27 mouse cellular contexts compared by ENCODE assay signal in genomic region chr6:121138338-121139040, GRCm38 (mm10). TPM values are rescaled to one million over a fixed set of nuclear protein-coding genes. Genes with fewer than 3 reads are reported as not detected.
DNase-seq lines count a peak whose midpoint lies in the region; ATAC-seq and TF ChIP-seq lines count a peak whose summit lies in the region.
"Had no signal": no experiment of that assay in that cellular context is flagged by ENCODE, and none has a peak within 500 bp of the region (broad histone marks: within the 10 kb centered on the region; RNA-seq: fewer than 3 reads in every experiment).

No protein-coding gene starts in this region.

- TF ChIP-seq CTCF in gastrocnemius, adult 2 months (IDR thresholded peaks at IDR 0.05): no peak
- no peak for TF ChIP-seq CTCF in small intestine, adult 2 months (IDR thresholded peaks at IDR 0.05; ENCODE audit: extremely low read depth, insufficient read length, insufficient replicate concordance, low read depth, low read length)

- no peaks in the 10 kb centered on the region; the same call in 1 of the 2 replicates for H3K4me1 ChIP-seq in liver, embryonic 16.5 days (ENCODE audit: control insufficient read depth, low read depth, low read length)
- H3K4me1 ChIP-seq in small intestine, adult 2 months (ENCODE audit: control insufficient read depth, insufficient read depth, insufficient read length, low read length): peaks cover 3% of the 10 kb centered on the region; the same call in 1 of the 2 replicates
- H3K4me1 ChIP-seq: embryonic facial prominence, embryonic 13.5 days; forebrain, embryonic 15.5 days had no signal

- 56% methylated on average over 12 of the region's 12 CpGs for WGBS in liver, embryonic 16.5 days (ENCODE audit: insufficient replicate concordance)
- WGBS in small intestine, adult 2 months: 74% methylated on average over 12 of the region's 12 CpGs

- H3K27ac ChIP-seq in gastrocnemius, adult 2 months: peak overlapping the region; percentile 28; the same call in 1 of the 2 replicates
- no peak overlapping the region for H3K27ac ChIP-seq in liver, embryonic 16.5 days (ENCODE audit: low read length)
- H3K27ac ChIP-seq in small intestine, adult 2 months (ENCODE audit: insufficient read depth, low read depth, low read length): peak overlapping the region; percentile 10; the same call in 1 of the 2 replicates
- H3K27ac ChIP-seq: embryonic facial prominence, embryonic 13.5 days; forebrain, embryonic 10.5 days; forebrain, embryonic 15.5 days; heart, adult 2 months; hindbrain, postnatal 0 days; kidney, embryonic 15.5 days; limb, embryonic 13.5 days; liver, embryonic 15.5 days had no signal

- H3K36me3 ChIP-seq in liver, embryonic 16.5 days (ENCODE audit: control insufficient read depth, insufficient read depth): no peaks in the 10 kb centered on the region
- H3K36me3 ChIP-seq in small intestine, adult 2 months (ENCODE audit: control insufficient read depth, insufficient read depth, low read length): no peaks in the 10 kb centered on the region
- H3K36me3 ChIP-seq: embryonic facial prominence, embryonic 13.5 days; forebrain, embryonic 10.5 days; forebrain, embryonic 15.5 days; kidney, embryonic 15.5 days; limb, embryonic 13.5 days; liver, embryonic 15.5 days had no signal

- ATAC-seq in liver, embryonic 16.5 days (ENCODE audit: low read depth): 0 out of 2 replicates have a peak, but pooled peaks have one; percentile 13
- ATAC-seq: forebrain, embryonic 15.5 days; hindbrain, postnatal 0 days had no signal

- no peak overlapping the region for H3K4me2 ChIP-seq in liver, embryonic 16.5 days (ENCODE audit: low read depth, low read length)
- H3K4me2 ChIP-seq: embryonic facial prominence, embryonic 13.5 days; forebrain, embryonic 15.5 days; kidney, embryonic 15.5 days; limb, embryonic 13.5 days; liver, embryonic 15.5 days had no signal

- H3K27me3 ChIP-seq in liver, embryonic 16.5 days (ENCODE audit: control insufficient read depth, insufficient read depth, low read depth, low read length): peaks cover 2% of the 10 kb centered on the region; the same call in 1 of the 2 replicates
- H3K27me3 ChIP-seq in small intestine, adult 2 months (ENCODE audit: control insufficient read depth, insufficient read depth, low read length): no peaks in the 10 kb centered on the region
- H3K27me3 ChIP-seq: embryonic facial prominence, embryonic 13.5 days; forebrain, embryonic 15.5 days; kidney, embryonic 15.5 days had no signal

- intact Hi-C loops in gastrocnemius, adult 2 months (cut with DNase I): loop anchor here (10.0 kb wide), 1 partner anchor 244 kb away; no protein-coding TSS in a partner anchor

- no peak overlapping the region for H3K9ac ChIP-seq in liver, embryonic 16.5 days (ENCODE audit: low read depth, low read length)
- H3K9ac ChIP-seq: embryonic facial prominence, embryonic 13.5 days; forebrain, embryonic 15.5 days; kidney, embryonic 15.5 days; limb, embryonic 13.5 days; liver, embryonic 15.5 days had no signal

- no peak for DNase-seq in gastrocnemius, adult 2 months
- DNase-seq in gastrocnemius, postnatal 10 days: no peak
- no peak for DNase-seq in liver
- DNase-seq in 3T3-L1 (ENCODE audit: low read depth, low spot score): peak; percentile 69
- DNase-seq in kidney, adult 18-20 months: no peak
- DNase-seq in cerebellum, postnatal 25 days: no peak
- DNase-seq: adrenal gland, postnatal 25 days; cerebellum, adult 11-12 months; cerebellum, adult 9-11 months; heart, adult 2 months; heart, postnatal 14 days; kidney, adult 11 months; kidney, postnatal 25 days; lung, postnatal 36 days; midbrain, embryonic 14.5 days; right cerebral cortex, postnatal 25 days; thymus, postnatal 14 days had no signal

- no peak for TF ChIP-seq POLR2A in small intestine, adult 2 months (IDR thresholded peaks at IDR 0.05; ENCODE audit: low read depth, low read length)

- H3K9me3 ChIP-seq in liver, embryonic 16.5 days (replicated peaks; ENCODE audit: control insufficient read depth, low read length): no peaks in the 10 kb centered on the region
- H3K9me3 ChIP-seq: embryonic facial prominence, embryonic 13.5 days; forebrain, embryonic 10.5 days; forebrain, embryonic 15.5 days; kidney, embryonic 15.5 days; limb, embryonic 13.5 days; liver, embryonic 15.5 days; megakaryocyte, embryonic 14.5 days had no signal

- H3K4me3 ChIP-seq in gastrocnemius, adult 2 months: no peak overlapping the region
- no peak overlapping the region for H3K4me3 ChIP-seq in liver, embryonic 16.5 days (ENCODE audit: low read depth, low read length)
- H3K4me3 ChIP-seq in small intestine, adult 2 months (ENCODE audit: low read depth, low read length): no peak overlapping the region
- H3K4me3 ChIP-seq: embryonic facial prominence, embryonic 13.5 days; forebrain, embryonic 10.5 days; forebrain, embryonic 15.5 days; heart, adult 2 months; kidney, embryonic 15.5 days; limb, embryonic 13.5 days; liver, embryonic 15.5 days; megakaryocyte, embryonic 14.5 days had no signal

RNA-seq across cellular contexts. Expression of gene Mical3, which starts 7.7 kb away (rescaled TPM):
- 10 to 100 TPM; 53.3 to 71.9 TPM for total RNA-seq in gastrocnemius, adult 2 months (2021)
- 10 to 100 TPM; 65.2 to 82.4 TPM for total RNA-seq in gastrocnemius, postnatal 10 days (2021)
- 9.2 and 9.3 TPM in 2 replicates for polyA plus RNA-seq in liver, embryonic 16.5 days (2015; fragmentation: Nextera tagmentation; extraction: Ambion mirVana)
- polyA plus RNA-seq in small intestine, adult 2 months (2012; rRNA removed): 6.1 and 8.9 TPM in 2 replicates

RNA-seq across cellular contexts. Expression of gene Pex26, which starts 45.0 kb away (rescaled TPM):
- 1 to 10 TPM; 3.5 to 3.8 TPM for total RNA-seq in gastrocnemius, adult 2 months (2021)
- total RNA-seq in gastrocnemius, postnatal 10 days (2021): 1 to 10 TPM; 4.0 TPM
- polyA plus RNA-seq in liver, embryonic 16.5 days (2015; fragmentation: Nextera tagmentation; extraction: Ambion mirVana): 5.7 and 7.8 TPM in 2 replicates
- 8.7 and 13.6 TPM in 2 replicates for polyA plus RNA-seq in small intestine, adult 2 months (2012; rRNA removed)
